Mouse (Mus musculus) heart, embryonic 10.5 days (tissue): Measurements from ENCODE around the gene Gtf2b. TPM values are rescaled to one million over a fixed set of nuclear protein-coding genes. Genes with fewer than 3 reads are reported as not detected.

ENCODE experiments used
- polyA plus RNA-seq: library from polyadenylated mRNA; unstranded; fragments of >200 nt; fragmentation: Nextera tagmentation; extraction: Ambion mirVana; gene quantifications from 2 replicates; pipeline ENCODE4 v1.2.1, GENCODE M21; 2016

Gene Gtf2b
- polyA plus RNA-seq, 1 experiment from 2014 or later: 73.2 TPM

Other genes starting within 250 kb of the Gtf2b start
- 0.53 and 1.0 TPM in 2 replicates for gene Gbp7, start 234.7 kb upstream of the Gtf2b start, polyA plus RNA-seq
- gene Gbp3, start 205.0 kb upstream of the Gtf2b start, polyA plus RNA-seq: 0.23 and 0.34 TPM in 2 replicates
- not detected in 2 replicates for gene Gbp2b, start 170.2 kb upstream of the Gtf2b start, polyA plus RNA-seq
- gene Gbp2, start 144.4 kb upstream of the Gtf2b start, polyA plus RNA-seq: 0.32 and 0.53 TPM in 2 replicates
- gene Kyat3, start 64.0 kb upstream of the Gtf2b start, polyA plus RNA-seq: 10.6 and 11.6 TPM in 2 replicates
- gene Pkn2, start 117.0 kb downstream of the Gtf2b start, polyA plus RNA-seq: 42.4 and 52.3 TPM in 2 replicates